Mouse (Mus musculus): ENCODE measurements at regions not wholly inside any gene's neighbourhood (a gene's known extent, or its start where the extent isn't known, plus 50 kb on each side); places are given as distances from the start of the nearest gene placed in this dataset.

- no peak for TF ChIP-seq CTCF (IDR thresholded peaks at IDR 0.05; ENCODE audit: extremely low read depth, insufficient read length, insufficient replicate concordance, low read depth, low read length)
- no peak for TF ChIP-seq POLR2A (IDR thresholded peaks at IDR 0.05; ENCODE audit: low read depth, low read length)
Observed at GRCm38 (mm10) chr15:7681011-7681410, 129.6 kb upstream of the Gdnf start.
